Comparison of ENCODE assay signal across 16 mouse cellular contexts in the genomic region with DNA sequence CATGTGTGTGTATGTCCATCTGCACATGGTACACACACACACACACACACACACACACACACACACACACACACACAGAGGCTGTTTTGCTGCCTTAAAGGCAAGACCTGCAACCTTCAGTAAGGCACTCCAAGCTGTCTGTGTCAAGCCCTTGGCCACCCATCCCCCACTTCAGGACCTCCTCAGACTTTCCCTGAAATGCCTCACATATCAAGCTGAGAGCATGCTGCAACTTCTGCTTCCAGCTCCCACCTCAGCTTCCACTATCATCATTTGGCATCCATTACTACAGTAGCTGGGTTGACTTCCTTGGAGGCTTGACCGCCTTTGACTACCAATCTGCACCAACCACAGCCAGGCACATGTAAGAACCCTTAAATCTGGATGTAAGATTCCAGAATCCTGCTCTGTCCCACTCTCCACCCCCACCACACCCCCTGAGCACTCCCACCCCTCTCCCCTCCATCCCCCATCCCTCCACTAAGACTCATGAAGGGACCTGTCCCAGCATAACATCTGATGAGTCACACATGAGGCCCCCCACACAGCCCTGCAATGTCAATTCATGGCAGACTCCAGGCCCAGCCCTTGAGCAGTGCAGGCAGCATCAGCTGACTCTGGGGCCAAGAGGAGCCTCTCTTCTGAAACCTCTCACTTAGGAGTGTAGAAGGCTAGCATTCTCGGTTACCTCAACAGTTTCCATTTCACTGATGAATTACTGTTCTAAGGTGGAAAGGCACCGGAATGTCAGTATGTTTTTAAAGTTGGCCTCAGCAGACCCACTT.
"Had no signal": no experiment of that assay in that cellular context is flagged by ENCODE, and none has a peak within 500 bp of the region (broad histone marks: within the 10 kb centered on the region; RNA-seq: fewer than 3 reads in every experiment).

No protein-coding gene starts in this region.

- H3K9ac ChIP-seq: lung, embryonic 15.5 days; midbrain, embryonic 13.5 days; midbrain, embryonic 15.5 days; neural tube, embryonic 12.5 days; stomach, embryonic 15.5 days had no signal

- H3K4me1 ChIP-seq: megakaryocyte, embryonic 14.5 days; midbrain, embryonic 13.5 days; midbrain, embryonic 15.5 days; stomach, embryonic 15.5 days had no signal

- H3K27me3 ChIP-seq: lung, embryonic 15.5 days; megakaryocyte, embryonic 14.5 days; midbrain, embryonic 13.5 days; midbrain, embryonic 15.5 days; neural tube, embryonic 12.5 days; stomach, embryonic 15.5 days had no signal

- H3K9me3 ChIP-seq: lung, embryonic 15.5 days; midbrain, embryonic 13.5 days; midbrain, embryonic 15.5 days; neural tube, embryonic 12.5 days; stomach, embryonic 15.5 days had no signal

- H3K4me3 ChIP-seq: lung, embryonic 15.5 days; megakaryocyte, embryonic 14.5 days; midbrain, embryonic 13.5 days; midbrain, embryonic 15.5 days; neural tube, embryonic 12.5 days; stomach, embryonic 15.5 days had no signal

- DNase-seq: lung, adult 2 months; lung, postnatal 14 days; lung, postnatal 36 days; right cerebral cortex, postnatal 14 days; thymus, adult 2 months; thymus, postnatal 25 days; thymus, postnatal 4 days had no signal

- H3K27ac ChIP-seq: lung, embryonic 15.5 days; macrophage; midbrain, embryonic 13.5 days; midbrain, embryonic 15.5 days; neural tube, embryonic 12.5 days; stomach, embryonic 15.5 days; stomach, postnatal 0 days had no signal

- H3K4me2 ChIP-seq: lung, embryonic 15.5 days; midbrain, embryonic 11.5 days; midbrain, embryonic 13.5 days; midbrain, embryonic 15.5 days; neural tube, embryonic 12.5 days; stomach, embryonic 15.5 days had no signal

- ATAC-seq: midbrain, embryonic 13.5 days; midbrain, embryonic 15.5 days had no signal

- H3K36me3 ChIP-seq: lung, embryonic 15.5 days; midbrain, embryonic 13.5 days; midbrain, embryonic 15.5 days; neural tube, embryonic 12.5 days; stomach, embryonic 15.5 days had no signal
